Mouse (Mus musculus) thymus, adult 2 months (tissue): ENCODE measurements at regions not wholly inside any gene's neighbourhood (a gene's known extent, or its start where the extent isn't known, plus 50 kb on each side); places are given as distances from the start of the nearest gene placed in this dataset.
"Not testable (repeated sequence)": the region's sequence is repeated elsewhere in the genome, so short reads cannot be mapped to it uniquely, and the experiment has no call there.

Source experiments
- DNase-seq: peaks from one replicate; pipeline ENCODE4 v3.0.0; 2021
- H3K27ac ChIP-seq: fragments of 200-500 bp; 2 replicates; pipeline ENCODE4 v1.5.1; 2012; ENCODE audit warnings: low read length, control low read depth; ENCODE audit not compliant: control insufficient read depth, insufficient read depth
- H3K27me3 ChIP-seq: fragments of 200-500 bp; 2 replicates; pipeline ENCODE4 v1.6.1; 2012; ENCODE audit warnings: mild to moderate bottlenecking, low read length, moderate library complexity, mixed read lengths; ENCODE audit not compliant: control insufficient read depth, insufficient read depth
- H3K36me3 ChIP-seq: fragments of 200-500 bp; 2 replicates; pipeline ENCODE4 v1.6.1; 2012; ENCODE audit warnings: mild to moderate bottlenecking, low read length, moderate library complexity; ENCODE audit not compliant: control insufficient read depth, insufficient read depth
- H3K4me1 ChIP-seq: fragments of 200-500 bp; replicated peaks from 2 replicates; pipeline ENCODE4 v1.6.1; 2012; ENCODE audit warnings: low read length; ENCODE audit not compliant: control insufficient read depth, insufficient read depth
- H3K4me3 ChIP-seq: fragments of 200-500 bp; 2 replicates; pipeline ENCODE4 v1.5.1; 2012; ENCODE audit warnings: mild to moderate bottlenecking, low read length, control low read depth, moderate library complexity; ENCODE audit not compliant: control insufficient read depth, insufficient read depth
- CTCF ChIP-seq: fragments of 200-500 bp; IDR thresholded peaks from 2 replicates; pipeline ENCODE4 v1.5.1; 2012; ENCODE audit warnings: mild to moderate bottlenecking, control low read depth, low read length, moderate library complexity, borderline replicate concordance; ENCODE audit not compliant: control insufficient read depth, poor library complexity, insufficient read depth; ENCODE audit errors: extremely low read depth
- POLR2A ChIP-seq: fragments of 200-500 bp; IDR thresholded peaks from 2 replicates; pipeline ENCODE4 v1.6.1; 2012; ENCODE audit warnings: mild to moderate bottlenecking, low read length, control low read depth, moderate library complexity; ENCODE audit not compliant: control insufficient read depth, poor library complexity, insufficient read depth; ENCODE audit errors: extremely low read depth
- WGBS: fragments of 180-500 bp; shearing (Covaris S2); methylation state at CpG from one replicate; pipeline ENCODE4 v1.1.7; 2018; 5-methylcytosine and 5-hydroxymethylcytosine counted together

GRCm38 (mm10) chr1:157038111-157039008 is 70.1 kb downstream of the Tex35 start:
- H3K36me3 ChIP-seq, result no peaks in the 10 kb centered on the region
- DNase-seq, result peak; percentile 26
- no peaks in the 10 kb centered on the region for H3K27me3 ChIP-seq
- H3K4me1 ChIP-seq, result peaks cover 26% of the 10 kb centered on the region
- TF ChIP-seq POLR2A, result no peak
- no peak for TF ChIP-seq CTCF
- H3K4me3 ChIP-seq, result peak overlapping the region; percentile 59
- H3K27ac ChIP-seq, result peak overlapping the region; percentile 90
- 26% methylated on average over 14 of the region's 14 CpGs for WGBS

- DNase-seq, result no peak
- no peaks in the 10 kb centered on the region for H3K27me3 ChIP-seq
- 0 out of 2 replicates have a peak overlapping the region, but pooled peaks have one; percentile 21 for H3K27ac ChIP-seq
- H3K36me3 ChIP-seq, result no peaks in the 10 kb centered on the region
- TF ChIP-seq CTCF (no peak), POLR2A (no peak)
- H3K4me3 ChIP-seq, result no peak overlapping the region
- H3K4me1 ChIP-seq, result peaks cover 26% of the 10 kb centered on the region
- 92% methylated on average over 10 of the region's 10 CpGs for WGBS
Measured at GRCm38 (mm10) chr1:157037246-157037991, 71.1 kb downstream of the Tex35 start.

GRCm38 (mm10) chr1:157036779-157037178 is 71.7 kb downstream of the Tex35 start:
- Histone ChIP-seq H3K27me3 (no peaks in the 10 kb centered on the region), H3K36me3 (no peaks in the 10 kb centered on the region), H3K4me3 (no peak overlapping the region), H3K27ac (0 out of 2 replicates have a peak overlapping the region, but pooled peaks have one; percentile 21), H3K4me1 (peaks cover 26% of the 10 kb centered on the region)
- WGBS, result 71% methylated on average over 4 of the region's 4 CpGs
- DNase-seq, result no peak
- TF ChIP-seq POLR2A (no peak), CTCF (no peak)

GRCm38 (mm10) chr1:157035221-157035620 is 73.3 kb downstream of the Tex35 start:
- H3K27me3 ChIP-seq, H3K27ac ChIP-seq, H3K36me3 ChIP-seq, H3K4me3 ChIP-seq, DNase-seq: not testable (repeated sequence)
- H3K4me1 ChIP-seq, result peaks cover 26% of the 10 kb centered on the region
- WGBS, result 98% methylated on average over 8 of the region's 8 CpGs

- no peak overlapping the region for H3K4me3 ChIP-seq
- DNase-seq, result no peak
- no peak for TF ChIP-seq POLR2A
- TF ChIP-seq CTCF, result no peak
- no peaks in the 10 kb centered on the region for H3K27me3 ChIP-seq
- no peaks in the 10 kb centered on the region for H3K4me1 ChIP-seq
- H3K27ac ChIP-seq, result no peak overlapping the region
- H3K36me3 ChIP-seq, result no peaks in the 10 kb centered on the region
- WGBS, result 99% methylated on average over 3 of the region's 3 CpGs
Measured at GRCm38 (mm10) chr1:157028682-157029081, 79.8 kb downstream of the Tex35 start.

- Histone ChIP-seq H3K36me3 (no peaks in the 10 kb centered on the region), H3K27ac (no peak overlapping the region), H3K27me3 (no peaks in the 10 kb centered on the region), H3K4me1 (no peaks in the 10 kb centered on the region), H3K4me3 (no peak overlapping the region)
- no peak for DNase-seq
- 93% methylated on average over 7 of the region's 7 CpGs for WGBS
- TF ChIP-seq POLR2A, result no peak
- no peak for TF ChIP-seq CTCF
Measured at GRCm38 (mm10) chr1:157027681-157028080, 80.8 kb downstream of the Tex35 start.

- Histone ChIP-seq H3K27ac (no peak overlapping the region), H3K4me3 (no peak overlapping the region), H3K4me1 (peaks cover 7% of the 10 kb centered on the region), H3K27me3 (no peaks in the 10 kb centered on the region), H3K36me3 (no peaks in the 10 kb centered on the region)
- no peak for TF ChIP-seq CTCF
- TF ChIP-seq POLR2A, result no peak
- 83% methylated on average over 6 of the region's 6 CpGs for WGBS
- no peak for DNase-seq
Measured at GRCm38 (mm10) chr1:157023462-157023861, 84.0 kb upstream of the Ralgps2 start.
